Mouse (Mus musculus): ENCODE measurements around the gene Rnf13. TPM values are rescaled to one million over a fixed set of nuclear protein-coding genes. Genes with fewer than 3 reads are reported as not detected.

Rnf13 gene
- polyA plus RNA-seq, 1 experiment: 35.1 TPM

DNA sequence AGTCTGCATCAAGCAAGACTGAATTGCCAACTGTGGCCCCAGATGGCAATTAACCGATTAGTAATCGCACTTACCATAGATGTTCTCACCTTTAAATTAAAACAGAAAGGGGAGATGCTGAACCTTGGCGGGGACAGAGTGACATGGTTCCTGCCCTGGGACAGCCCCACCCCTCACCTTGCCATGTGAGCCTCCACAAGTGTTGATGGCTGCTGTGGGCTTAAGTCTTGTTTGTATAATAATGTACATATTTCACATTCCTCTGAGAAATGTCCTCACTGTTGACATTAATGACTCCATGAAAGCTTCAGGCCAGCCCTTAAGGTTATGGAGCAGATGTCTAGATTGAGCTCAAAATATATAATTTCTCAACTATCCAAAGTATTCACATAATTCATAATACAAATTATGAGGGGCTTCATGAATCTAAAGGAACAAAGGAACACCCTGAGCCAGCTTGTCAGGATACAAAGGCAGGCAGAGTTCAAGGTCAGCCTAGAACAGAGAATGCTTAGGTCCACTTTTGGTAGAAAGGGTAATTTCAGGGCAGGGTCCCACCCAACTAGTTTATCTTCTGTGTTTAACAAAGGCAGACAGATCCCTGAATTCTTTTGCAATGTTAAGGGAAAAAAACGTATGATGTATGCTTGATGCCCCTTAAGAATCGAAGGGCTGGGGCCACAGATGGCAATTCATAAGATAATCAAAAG lies 3.5 kb upstream of the Rnf13 start:
- TF ChIP-seq CTCF (IDR thresholded peaks at IDR 0.05; ENCODE audit: borderline replicate concordance, control insufficient read depth, extremely low read depth, insufficient read depth, low read length, poor library complexity) (no peak), POLR2A (IDR thresholded peaks at IDR 0.05; ENCODE audit: control insufficient read depth, extremely low read depth, insufficient read depth, low read length, poor library complexity) (no peak)
- no peak overlapping the region for H3K27ac ChIP-seq (ENCODE audit: control insufficient read depth, insufficient read depth, low read length)
- no peak overlapping the region for H3K4me3 ChIP-seq (ENCODE audit: control insufficient read depth, insufficient read depth, low read length)
- no peak for DNase-seq
- H3K36me3 ChIP-seq (ENCODE audit: control insufficient read depth, insufficient read depth, low read length): no peaks in the 10 kb centered on the region
- H3K27me3 ChIP-seq (ENCODE audit: control insufficient read depth, insufficient read depth, low read length): no peaks in the 10 kb centered on the region
- 97% methylated on average over 5 of the region's 5 CpGs for WGBS
- no peaks in the 10 kb centered on the region; the same call in 1 of the 2 replicates for H3K4me1 ChIP-seq (replicated peaks; ENCODE audit: control insufficient read depth, insufficient read depth, low read length)

GRCm38 (mm10) chr3:57736419-57737095 lies 695 bp downstream of the Rnf13 start:
- WGBS: 1% methylated on average over 13 of the region's 13 CpGs
- H3K4me3 ChIP-seq (ENCODE audit: control insufficient read depth, insufficient read depth, low read length): peak overlapping the region; percentile 88
- H3K36me3 ChIP-seq (ENCODE audit: control insufficient read depth, insufficient read depth, low read length): no peaks in the 10 kb centered on the region
- TF ChIP-seq POLR2A (IDR thresholded peaks at IDR 0.05; ENCODE audit: control insufficient read depth, extremely low read depth, insufficient read depth, low read length, poor library complexity): no peak
- no peak for TF ChIP-seq CTCF (IDR thresholded peaks at IDR 0.05; ENCODE audit: borderline replicate concordance, control insufficient read depth, extremely low read depth, insufficient read depth, low read length, poor library complexity)
- DNase-seq: no peak
- no peaks in the 10 kb centered on the region; the same call in 1 of the 2 replicates for H3K4me1 ChIP-seq (replicated peaks; ENCODE audit: control insufficient read depth, insufficient read depth, low read length)
- H3K27ac ChIP-seq (ENCODE audit: control insufficient read depth, insufficient read depth, low read length): peak overlapping the region; percentile 33; the same call in 1 of the 2 replicates
- H3K27me3 ChIP-seq (ENCODE audit: control insufficient read depth, insufficient read depth, low read length): no peaks in the 10 kb centered on the region

DNA sequence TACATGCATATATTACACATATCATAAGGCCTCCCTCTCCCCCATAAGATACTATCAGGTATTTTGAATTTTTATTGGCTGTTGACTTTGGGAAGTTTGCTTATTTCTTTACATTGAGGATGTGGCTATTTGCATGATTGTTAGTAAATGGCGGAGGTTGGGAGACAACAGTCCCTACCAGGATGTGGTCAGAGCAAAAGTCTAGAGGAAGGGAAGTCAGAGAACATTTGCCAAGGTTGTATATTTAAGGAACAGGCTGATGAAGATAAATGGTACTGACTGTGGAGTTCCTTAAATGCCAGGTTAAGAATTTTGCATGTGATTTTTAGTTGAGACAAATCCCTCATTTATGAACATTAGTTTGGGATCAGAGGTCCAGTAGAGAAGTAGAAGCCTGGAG lies 4.0 kb downstream of the Rnf13 start:
- Histone ChIP-seq H3K4me3 (ENCODE audit: control insufficient read depth, insufficient read depth, low read length) (no peak overlapping the region), H3K36me3 (ENCODE audit: control insufficient read depth, insufficient read depth, low read length) (no peaks in the 10 kb centered on the region), H3K27ac (ENCODE audit: control insufficient read depth, insufficient read depth, low read length) (no peak overlapping the region), H3K4me1 (replicated peaks; ENCODE audit: control insufficient read depth, insufficient read depth, low read length) (no peaks in the 10 kb centered on the region; the same call in 1 of the 2 replicates), H3K27me3 (ENCODE audit: control insufficient read depth, insufficient read depth, low read length) (no peaks in the 10 kb centered on the region)
- 40% methylated on average over 1 of the region's 1 CpGs for WGBS
- TF ChIP-seq CTCF (IDR thresholded peaks at IDR 0.05; ENCODE audit: borderline replicate concordance, control insufficient read depth, extremely low read depth, insufficient read depth, low read length, poor library complexity) (no peak), POLR2A (IDR thresholded peaks at IDR 0.05; ENCODE audit: control insufficient read depth, extremely low read depth, insufficient read depth, low read length, poor library complexity) (no peak)
- DNase-seq: no peak

- no peak for DNase-seq
- H3K4me3 ChIP-seq (ENCODE audit: control insufficient read depth, insufficient read depth, low read length): no peak overlapping the region
- WGBS: 87% methylated on average over 3 of the region's 3 CpGs
- no peak for TF ChIP-seq CTCF (IDR thresholded peaks at IDR 0.05; ENCODE audit: borderline replicate concordance, control insufficient read depth, extremely low read depth, insufficient read depth, low read length, poor library complexity)
- no peak for TF ChIP-seq POLR2A (IDR thresholded peaks at IDR 0.05; ENCODE audit: control insufficient read depth, extremely low read depth, insufficient read depth, low read length, poor library complexity)
- H3K27ac ChIP-seq (ENCODE audit: control insufficient read depth, insufficient read depth, low read length): no peak overlapping the region
- no peaks in the 10 kb centered on the region for H3K27me3 ChIP-seq (ENCODE audit: control insufficient read depth, insufficient read depth, low read length)
- H3K4me1 ChIP-seq (replicated peaks; ENCODE audit: control insufficient read depth, insufficient read depth, low read length): no peaks in the 10 kb centered on the region; the same call in 1 of the 2 replicates
- no peaks in the 10 kb centered on the region for H3K36me3 ChIP-seq (ENCODE audit: control insufficient read depth, insufficient read depth, low read length)
Observed at GRCm38 (mm10) chr3:57748576-57749267, 12.9 kb downstream of the Rnf13 start.

GRCm38 (mm10) chr3:57776915-57777314 lies 41.1 kb downstream of the Rnf13 start:
- Histone ChIP-seq H3K27me3 (ENCODE audit: control insufficient read depth, insufficient read depth, low read length) (no peaks in the 10 kb centered on the region), H3K4me1 (replicated peaks; ENCODE audit: control insufficient read depth, insufficient read depth, low read length) (no peaks in the 10 kb centered on the region), H3K36me3 (ENCODE audit: control insufficient read depth, insufficient read depth, low read length) (peaks cover 12% of the 10 kb centered on the region; the same call in 1 of the 2 replicates), H3K4me3 (ENCODE audit: control insufficient read depth, insufficient read depth, low read length) (no peak overlapping the region), H3K27ac (ENCODE audit: control insufficient read depth, insufficient read depth, low read length) (no peak overlapping the region)
- WGBS: 97% methylated on average over 2 of the region's 2 CpGs
- no peak for DNase-seq
- TF ChIP-seq CTCF (IDR thresholded peaks at IDR 0.05; ENCODE audit: borderline replicate concordance, control insufficient read depth, extremely low read depth, insufficient read depth, low read length, poor library complexity): no peak
- TF ChIP-seq POLR2A (IDR thresholded peaks at IDR 0.05; ENCODE audit: control insufficient read depth, extremely low read depth, insufficient read depth, low read length, poor library complexity): no peak

DNA sequence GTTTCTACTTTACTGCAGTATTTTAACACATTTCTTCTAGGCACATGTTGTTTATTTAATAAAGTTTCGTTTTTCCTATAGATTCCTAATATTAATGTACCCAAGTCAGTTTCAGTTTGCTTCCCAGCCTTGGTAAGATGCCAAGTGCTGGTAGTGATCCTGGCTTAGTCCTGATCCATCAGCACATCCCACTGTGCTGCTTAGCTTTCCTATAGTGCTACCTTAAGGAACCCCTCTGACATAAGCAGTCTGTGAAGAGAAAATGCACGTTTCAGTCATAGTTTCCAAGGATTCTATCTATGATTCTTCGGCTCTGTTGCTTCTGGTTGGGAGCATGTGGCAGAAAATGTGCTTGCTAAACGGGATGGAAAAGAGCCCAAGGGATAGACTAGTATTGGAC lies 52.6 kb downstream of the Rnf13 start:
- 93% methylated on average over 4 of the region's 4 CpGs for WGBS
- Histone ChIP-seq H3K27ac (ENCODE audit: control insufficient read depth, insufficient read depth, low read length) (no peak overlapping the region), H3K27me3 (ENCODE audit: control insufficient read depth, insufficient read depth, low read length) (no peaks in the 10 kb centered on the region), H3K4me3 (ENCODE audit: control insufficient read depth, insufficient read depth, low read length) (no peak overlapping the region), H3K36me3 (ENCODE audit: control insufficient read depth, insufficient read depth, low read length) (no peaks in the 10 kb centered on the region), H3K4me1 (replicated peaks; ENCODE audit: control insufficient read depth, insufficient read depth, low read length) (no peaks in the 10 kb centered on the region)
- no peak for TF ChIP-seq CTCF (IDR thresholded peaks at IDR 0.05; ENCODE audit: borderline replicate concordance, control insufficient read depth, extremely low read depth, insufficient read depth, low read length, poor library complexity)
- no peak for TF ChIP-seq POLR2A (IDR thresholded peaks at IDR 0.05; ENCODE audit: control insufficient read depth, extremely low read depth, insufficient read depth, low read length, poor library complexity)
- no peak for DNase-seq
